Mouse (Mus musculus) liver, adult 2 months (tissue): ENCODE results near the gene Tpra1. TPM values are rescaled to one million over a fixed set of nuclear protein-coding genes. Genes with fewer than 3 reads are reported as not detected.

ENCODE experiments used
- DNase-seq: peaks from one replicate; pipeline ENCODE4 v3.0.0-alpha.2; 2011; ENCODE audit warnings: low read depth, low spot score; ENCODE audit errors: extremely low read depth
- H3K27ac ChIP-seq: fragments of 200-500 bp; replicated peaks from 2 replicates; pipeline ENCODE4 v1.5.1; 2012; ENCODE audit warnings: low read depth, mild to moderate bottlenecking, control low read depth, inconsistent platforms, low read length; ENCODE audit not compliant: insufficient read depth
- H3K27me3 ChIP-seq: fragments of 200-500 bp; 2 replicates; pipeline ENCODE4 v1.6.1; 2012; ENCODE audit warnings: mild to moderate bottlenecking, moderate library complexity, low read length, inconsistent platforms; ENCODE audit not compliant: control insufficient read depth, insufficient read depth
- H3K36me3 ChIP-seq: fragments of 200-500 bp; 2 replicates; pipeline ENCODE4 v1.6.1; 2012; ENCODE audit warnings: low read length, inconsistent platforms; ENCODE audit not compliant: control insufficient read depth, insufficient read depth
- H3K4me1 ChIP-seq: fragments of 200-500 bp; 2 replicates; pipeline ENCODE4 v1.6.1; 2011; ENCODE audit warnings: low read length; ENCODE audit not compliant: control insufficient read depth, insufficient read depth
- H3K4me3 ChIP-seq: fragments of 200-500 bp; 2 replicates; pipeline ENCODE4 v1.5.1; 2011; ENCODE audit warnings: low read depth, mild to moderate bottlenecking, control low read depth, low read length, moderate library complexity; ENCODE audit not compliant: insufficient read depth
- H3K79me2 ChIP-seq: fragments of 200-500 bp; 2 replicates; pipeline ENCODE4 v1.6.1; 2012; ENCODE audit warnings: inconsistent platforms, mild to moderate bottlenecking, low read length, moderate library complexity; ENCODE audit not compliant: control insufficient read depth, insufficient read depth
- H3K9ac ChIP-seq: fragments of 200-500 bp; 2 replicates; pipeline ENCODE4 v1.6.1; 2012; ENCODE audit warnings: low read depth, mild to moderate bottlenecking, control low read depth, inconsistent platforms, low read length
- CTCF ChIP-seq: fragments of 200-500 bp; IDR thresholded peaks from 2 replicates; pipeline ENCODE4 v1.5.1; 2011; ENCODE audit warnings: low read depth, low read length, control low read depth
- POLR2A ChIP-seq: fragments of 200-500 bp; IDR thresholded peaks from 2 replicates; pipeline ENCODE4 v1.6.1; 2011; ENCODE audit warnings: low read length, control low read depth; ENCODE audit not compliant: insufficient read depth; ENCODE audit errors: extremely low read depth
- WGBS: fragments of 180-500 bp; shearing (Covaris S2); methylation state at CpG from one replicate; pipeline ENCODE4 v1.1.7; 2018; 5-methylcytosine and 5-hydroxymethylcytosine counted together
- polyA plus RNA-seq: library from polyadenylated mRNA; depleted of rRNA; stranded (reverse); fragments of >200 nt; gene quantifications from 2 replicates; pipeline ENCODE4 v1.2.3, GENCODE M21; 2012
- total RNA-seq: library from RNA; depleted of rRNA; stranded (reverse); fragments of >200 nt; gene quantifications from 2 replicates; pipeline ENCODE4 v1.2.3, GENCODE M21; 2014

Tpra1 gene
- total and polyA plus RNA-seq, 2 experiments: 15.8 to 76.3 TPM

- WGBS: 18% methylated on average over 2 of the region's 2 CpGs
Observed at GRCm38 (mm10) chr6:88860914-88861313, 41.1 kb upstream of the Tpra1 start.

DNA sequence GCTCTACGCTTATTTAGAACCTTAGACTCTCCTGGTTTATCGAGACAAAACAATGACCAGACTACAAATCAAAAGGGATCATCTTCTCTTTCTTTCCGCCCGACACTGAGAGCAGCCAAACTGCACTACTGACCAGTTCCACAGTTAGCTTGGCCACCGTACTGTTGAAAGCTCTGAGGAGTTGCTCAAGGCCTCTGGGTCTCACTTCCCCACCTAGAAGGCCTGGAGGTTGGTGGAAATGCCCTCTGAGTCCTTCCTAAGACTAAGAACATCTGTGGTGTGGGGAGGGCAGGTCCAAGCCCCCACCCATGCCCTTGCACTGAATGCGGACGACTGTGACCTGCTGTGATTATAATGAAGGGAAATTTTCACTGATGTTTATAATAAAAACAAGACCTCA is 36.3 kb upstream of the Tpra1 start:
- no peak overlapping the region for H3K9ac ChIP-seq
- WGBS: 82% methylated on average over 7 of the region's 7 CpGs
- H3K27ac ChIP-seq: no peak overlapping the region
- no peaks in the 10 kb centered on the region for H3K36me3 ChIP-seq
- H3K4me1 ChIP-seq: no peaks in the 10 kb centered on the region
- no peaks in the 10 kb centered on the region for H3K27me3 ChIP-seq
- DNase-seq: no peak
- no peaks in the 10 kb centered on the region for H3K79me2 ChIP-seq
- H3K4me3 ChIP-seq: no peak overlapping the region
- TF ChIP-seq POLR2A (no peak), CTCF (no peak)

More at GRCm38 (mm10) chr6:88860914-88861313, 41.1 kb upstream of the Tpra1 start:
- DNase-seq: peak; percentile 45
- Histone ChIP-seq H3K4me3 (no peak overlapping the region), H3K36me3 (no peaks in the 10 kb centered on the region), H3K4me1 (no peaks in the 10 kb centered on the region), H3K27ac (no peak overlapping the region), H3K79me2 (no peaks in the 10 kb centered on the region), H3K27me3 (no peaks in the 10 kb centered on the region), H3K9ac (no peak overlapping the region)
- TF ChIP-seq POLR2A (no peak), CTCF (peak; percentile 31; the same call in 1 of the 2 replicates)

DNA sequence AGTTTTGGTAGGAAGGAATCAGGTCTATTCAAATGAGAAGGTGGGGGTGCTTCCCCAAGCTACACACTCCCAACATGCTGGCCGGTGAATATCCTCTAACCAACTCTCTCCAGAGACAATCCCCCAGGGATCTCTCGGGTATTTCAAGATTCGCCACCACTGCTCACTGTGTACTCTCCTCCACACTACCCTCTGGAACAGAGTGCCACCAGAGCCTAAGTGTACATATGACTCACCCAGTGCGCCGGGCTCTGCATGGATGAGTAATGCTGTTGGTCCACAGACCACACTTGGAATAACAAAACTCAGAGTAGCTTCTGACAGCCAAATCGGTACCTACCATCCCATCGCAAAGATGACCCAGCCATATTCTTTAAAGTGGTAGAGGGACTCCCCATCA is 32.6 kb upstream of the Tpra1 start:
- Histone ChIP-seq H3K4me1 (peaks cover 3% of the 10 kb centered on the region; the same call in 1 of the 2 replicates), H3K79me2 (no peaks in the 10 kb centered on the region), H3K27ac (no peak overlapping the region), H3K27me3 (peaks cover 6% of the 10 kb centered on the region), H3K4me3 (no peak overlapping the region), H3K9ac (no peak overlapping the region), H3K36me3 (no peaks in the 10 kb centered on the region)
- TF ChIP-seq CTCF (no peak), POLR2A (no peak)
- WGBS: 88% methylated on average over 7 of the region's 7 CpGs
- DNase-seq: no peak

DNA sequence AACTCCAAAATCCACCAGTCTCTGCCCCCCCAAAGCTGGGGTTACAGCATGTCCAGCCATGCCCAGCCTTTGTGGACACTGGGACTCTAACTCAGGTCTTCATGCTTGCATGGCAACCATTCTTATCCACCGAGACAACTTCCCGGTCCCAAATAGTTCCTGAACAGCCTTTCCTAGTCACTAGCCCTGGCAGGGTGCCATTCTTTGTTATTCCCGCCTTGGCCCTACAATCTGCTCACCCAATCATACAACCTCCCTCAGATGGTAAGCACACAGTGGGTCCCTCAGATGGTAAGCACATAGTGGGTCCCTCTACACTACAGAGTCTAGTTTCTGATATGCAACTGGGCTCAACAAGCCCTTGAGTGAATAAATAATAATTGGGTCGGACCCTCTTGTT is 31.5 kb upstream of the Tpra1 start:
- no peak for TF ChIP-seq CTCF
- TF ChIP-seq POLR2A: no peak
- Histone ChIP-seq H3K36me3 (no peaks in the 10 kb centered on the region), H3K27ac (no peak overlapping the region), H3K4me3 (no peak overlapping the region), H3K27me3 (peaks cover 14% of the 10 kb centered on the region), H3K79me2 (no peaks in the 10 kb centered on the region), H3K9ac (no peak overlapping the region), H3K4me1 (peaks cover 3% of the 10 kb centered on the region; the same call in 1 of the 2 replicates)
- DNase-seq: no peak
- 69% methylated on average over 4 of the region's 4 CpGs for WGBS

DNA sequence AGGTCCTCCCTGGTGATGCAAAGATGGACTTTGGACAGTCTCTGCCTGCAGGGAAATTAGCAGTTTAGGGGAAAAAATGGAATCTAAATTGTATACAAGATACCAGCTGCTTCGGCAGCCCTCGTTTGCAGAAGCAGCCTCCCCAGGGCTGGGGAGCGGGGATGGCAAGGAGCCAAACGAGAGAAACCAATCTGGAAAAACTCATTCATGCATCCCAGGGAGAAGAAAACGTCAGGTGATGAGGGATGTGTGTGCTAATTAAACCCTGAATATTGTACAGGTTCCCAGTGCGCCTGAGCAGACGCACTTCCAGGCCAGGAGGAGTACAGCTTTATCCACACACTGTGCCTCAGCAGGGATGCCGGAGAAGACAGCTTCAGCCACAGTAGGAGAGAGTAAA is 30.5 kb upstream of the Tpra1 start:
- H3K36me3 ChIP-seq: no peaks in the 10 kb centered on the region
- H3K4me3 ChIP-seq: no peak overlapping the region
- no peak overlapping the region for H3K9ac ChIP-seq
- no peak for DNase-seq
- 64% methylated on average over 8 of the region's 8 CpGs for WGBS
- peaks cover 3% of the 10 kb centered on the region; the same call in 1 of the 2 replicates for H3K4me1 ChIP-seq
- no peaks in the 10 kb centered on the region for H3K79me2 ChIP-seq
- H3K27me3 ChIP-seq: peaks cover 14% of the 10 kb centered on the region
- no peak overlapping the region for H3K27ac ChIP-seq
- no peak for TF ChIP-seq CTCF
- no peak for TF ChIP-seq POLR2A

GRCm38 (mm10) chr6:88872811-88873210 is 29.2 kb upstream of the Tpra1 start:
- H3K27ac ChIP-seq: no peak overlapping the region
- no peaks in the 10 kb centered on the region for H3K36me3 ChIP-seq
- H3K9ac ChIP-seq: no peak overlapping the region
- H3K4me1 ChIP-seq: peaks cover 3% of the 10 kb centered on the region; the same call in 1 of the 2 replicates
- no peak for DNase-seq
- H3K4me3 ChIP-seq: no peak overlapping the region
- WGBS: 50% methylated on average over 7 of the region's 7 CpGs
- no peaks in the 10 kb centered on the region for H3K79me2 ChIP-seq
- peaks cover 14% of the 10 kb centered on the region for H3K27me3 ChIP-seq
- no peak for TF ChIP-seq CTCF
- no peak for TF ChIP-seq POLR2A
